Mouse (Mus musculus): Measurements from ENCODE around the gene Fbxo6.

DNA sequence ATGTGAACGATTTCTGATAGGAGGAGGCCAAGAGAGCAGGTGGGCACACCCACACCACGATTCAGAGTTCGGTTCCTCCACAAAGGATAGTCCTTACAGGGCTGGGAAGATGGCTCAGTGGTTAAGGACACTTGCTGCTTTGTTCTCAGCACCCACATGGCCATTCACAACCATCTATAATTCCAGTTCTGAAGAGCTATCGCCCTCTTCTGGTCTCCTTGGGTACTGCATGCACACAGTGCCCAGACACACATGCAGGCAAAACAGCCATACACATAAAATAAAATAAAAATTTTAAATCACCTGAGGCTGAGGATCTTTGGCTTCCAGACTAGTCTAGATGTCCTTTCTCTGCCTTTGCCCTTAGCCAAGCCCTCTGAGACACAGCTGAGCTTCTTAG lies 34.5 kb downstream of the Fbxo6 start:
- no peak for TF ChIP-seq CTCF (IDR thresholded peaks at IDR 0.05; ENCODE audit: extremely low read depth, insufficient read length, insufficient replicate concordance, low read depth, low read length)
- TF ChIP-seq POLR2A (IDR thresholded peaks at IDR 0.05; ENCODE audit: low read depth, low read length): no peak
